Mouse (Mus musculus) urinary bladder, postnatal 14 days (tissue): ENCODE measurements around the gene Gbgt1.

Experiments
- DNase-seq: peaks from one replicate; pipeline ENCODE4 v3.0.0; 2021; ENCODE audit warnings: low spot score

The Gbgt1 gene

DNA sequence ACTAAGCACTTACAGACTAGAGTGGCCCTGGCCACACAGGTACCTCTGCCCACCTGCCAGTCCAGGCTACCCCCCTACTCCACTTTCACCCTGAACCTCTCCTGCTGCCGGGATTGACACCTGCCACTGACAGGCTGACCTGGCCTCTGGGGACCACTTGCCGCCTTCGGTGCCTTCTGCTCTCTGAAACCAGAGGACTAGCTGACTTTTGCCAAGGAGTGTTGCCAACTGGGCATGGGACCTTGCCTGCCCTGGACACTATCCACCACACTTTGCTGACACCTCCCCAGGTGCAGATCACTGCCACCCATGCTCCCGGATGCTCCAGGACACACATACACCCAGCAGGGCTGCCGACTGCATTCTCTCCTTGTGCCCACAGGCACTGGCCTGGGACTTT is 55.6 kb downstream of the Gbgt1 start:
- no peak for DNase-seq
